Comparison of ENCODE assay signal across 19 mouse cellular contexts in the genomic region with DNA sequence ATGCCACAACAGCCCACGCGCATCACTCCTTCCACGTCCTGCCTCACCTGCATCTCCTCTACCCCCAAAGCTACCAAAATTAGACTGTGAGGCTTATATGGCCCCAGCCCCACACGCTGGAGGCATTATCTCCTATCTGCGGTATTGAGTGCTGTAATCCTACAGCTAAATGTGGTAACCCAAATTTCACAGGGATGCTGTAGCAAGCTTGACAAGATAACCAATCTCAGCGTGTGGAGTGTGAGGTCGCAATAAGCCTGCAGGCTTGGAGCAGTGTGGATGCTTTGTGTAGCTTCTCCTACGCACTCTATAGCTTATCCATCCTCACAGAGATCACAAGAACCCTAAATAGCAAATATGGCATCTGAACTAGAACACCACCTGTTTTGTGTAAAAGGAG.
A peak's percentile ranks its signal among the peaks of the same experiment; 100 is the strongest.
DNase-seq lines count a peak whose midpoint lies in the region; ATAC-seq and TF ChIP-seq lines count a peak whose summit lies in the region.
"Had no signal": no experiment of that assay in that cellular context is flagged by ENCODE, and none has a peak within 500 bp of the region (broad histone marks: within the 10 kb centered on the region; RNA-seq: fewer than 3 reads in every experiment).

No protein-coding gene starts in this region.

- no peaks in the 10 kb centered on the region for H3K4me1 ChIP-seq in hindbrain, embryonic 14.5 days (replicated peaks; ENCODE audit: control insufficient read depth, insufficient read depth, low read length)
- H3K4me1 ChIP-seq in hindbrain, embryonic 16.5 days (ENCODE audit: control insufficient read depth, insufficient read depth, low read depth, low read length), result no peaks in the 10 kb centered on the region
- H3K4me1 ChIP-seq in stomach, postnatal 0 days (replicated peaks; ENCODE audit: control insufficient read depth, insufficient read depth), result no peaks in the 10 kb centered on the region
- H3K4me1 ChIP-seq: embryonic facial prominence, embryonic 15.5 days; liver, embryonic 12.5 days; lung, embryonic 15.5 days had no signal

- WGBS in hindbrain, embryonic 14.5 days, result 93% methylated on average over 8 of the region's 8 CpGs
- WGBS in hindbrain, embryonic 16.5 days, result 91% methylated on average over 8 of the region's 8 CpGs
- 83% methylated on average over 8 of the region's 8 CpGs for WGBS in stomach, postnatal 0 days

- H3K4me2 ChIP-seq in hindbrain, embryonic 14.5 days (replicated peaks), result no peak overlapping the region
- no peak overlapping the region for H3K4me2 ChIP-seq in hindbrain, embryonic 16.5 days (ENCODE audit: low read length)
- H3K4me2 ChIP-seq in stomach, postnatal 0 days (replicated peaks; ENCODE audit: low read depth), result no peak overlapping the region
- H3K4me2 ChIP-seq: embryonic facial prominence, embryonic 15.5 days; heart, embryonic 11.5 days; liver, embryonic 12.5 days; lung, embryonic 15.5 days had no signal

- no peak for TF ChIP-seq EP300 in stomach, postnatal 0 days (optimal IDR thresholded peaks at IDR 0.05)

- no peaks in the 10 kb centered on the region for H3K9me3 ChIP-seq in hindbrain, embryonic 14.5 days (ENCODE audit: control insufficient read depth, low read length)
- no peaks in the 10 kb centered on the region for H3K9me3 ChIP-seq in hindbrain, embryonic 16.5 days (ENCODE audit: control insufficient read depth, low read length)
- H3K9me3 ChIP-seq in stomach, postnatal 0 days (ENCODE audit: control insufficient read depth, low read length), result no peaks in the 10 kb centered on the region
- H3K9me3 ChIP-seq: embryonic facial prominence, embryonic 15.5 days; liver, embryonic 12.5 days; lung, embryonic 15.5 days had no signal

- DNase-seq in hindbrain, embryonic 14.5 days (ENCODE audit: low spot score), result peak; percentile 11
- DNase-seq in left cerebral cortex, adult 9 months (ENCODE audit: low spot score in 2 of 2), result peak; percentile 36 to 43
- DNase-seq in right cerebral cortex, postnatal 36 days (ENCODE audit: low spot score in 2 of 2), result peak; percentile 2 to 23
- peak; percentile 77 to 88 for DNase-seq in thymus, postnatal 36 days
- DNase-seq in stomach, postnatal 0 days (ENCODE audit: low spot score), result no peak
- no peak for DNase-seq in heart, postnatal 36 days
- DNase-seq in kidney, postnatal 4 days, result no peak
- DNase-seq: adrenal gland, postnatal 25 days; cerebellum, postnatal 14 days; embryo, embryonic 11 days; kidney, adult 11 months; kidney, postnatal 25 days; midbrain, embryonic 14.5 days had no signal

- no peaks in the 10 kb centered on the region for H3K36me3 ChIP-seq in hindbrain, embryonic 14.5 days (replicated peaks; ENCODE audit: control insufficient read depth, insufficient read depth)
- H3K36me3 ChIP-seq in hindbrain, embryonic 16.5 days (ENCODE audit: control insufficient read depth, insufficient read depth, low read length), result no peaks in the 10 kb centered on the region
- H3K36me3 ChIP-seq in stomach, postnatal 0 days (ENCODE audit: control insufficient read depth, insufficient read depth, low read length), result no peaks in the 10 kb centered on the region
- H3K36me3 ChIP-seq: embryonic facial prominence, embryonic 15.5 days; liver, embryonic 12.5 days; lung, embryonic 15.5 days had no signal

- intact Hi-C loops in heart, postnatal 36 days (cut with DNase I), result no loop called here

- no peak for TF ChIP-seq CTCF in stomach, postnatal 0 days (IDR thresholded peaks at IDR 0.05; ENCODE audit: low read depth)

- H3K4me3 ChIP-seq in hindbrain, embryonic 14.5 days (replicated peaks; ENCODE audit: low read length), result no peak overlapping the region
- H3K4me3 ChIP-seq in hindbrain, embryonic 16.5 days (ENCODE audit: low read length), result no peak overlapping the region
- H3K4me3 ChIP-seq in stomach, postnatal 0 days (ENCODE audit: low read depth, low read length), result no peak overlapping the region
- H3K4me3 ChIP-seq: embryonic facial prominence, embryonic 15.5 days; liver, embryonic 12.5 days; lung, embryonic 15.5 days had no signal

- no peaks in the 10 kb centered on the region for H3K27me3 ChIP-seq in hindbrain, embryonic 14.5 days (ENCODE audit: control insufficient read depth, insufficient read depth, low read length)
- no peaks in the 10 kb centered on the region for H3K27me3 ChIP-seq in hindbrain, embryonic 16.5 days (replicated peaks; ENCODE audit: control insufficient read depth, insufficient read depth, low read length)
- H3K27me3 ChIP-seq in stomach, postnatal 0 days (ENCODE audit: control insufficient read depth, insufficient read depth, low read length), result no peaks in the 10 kb centered on the region
- H3K27me3 ChIP-seq: embryonic facial prominence, embryonic 15.5 days; liver, embryonic 12.5 days; lung, embryonic 15.5 days had no signal

- ATAC-seq in hindbrain, embryonic 14.5 days (ENCODE audit: low FRiP score), result no peak
- no peak for ATAC-seq in hindbrain, embryonic 16.5 days
- no peak for ATAC-seq in stomach, postnatal 0 days (ENCODE audit: low FRiP score, low TSS enrichment)
- ATAC-seq: hindbrain, postnatal 0 days; liver, embryonic 12.5 days had no signal

- H3K27ac ChIP-seq in hindbrain, embryonic 14.5 days, result no peak overlapping the region
- H3K27ac ChIP-seq in hindbrain, embryonic 16.5 days (ENCODE audit: low read depth, low read length), result no peak overlapping the region
- H3K27ac ChIP-seq in stomach, postnatal 0 days (replicated peaks), result no peak overlapping the region
- H3K27ac ChIP-seq: embryonic facial prominence, embryonic 15.5 days; hindbrain, postnatal 0 days; liver, embryonic 12.5 days; lung, embryonic 15.5 days had no signal

- H3K9ac ChIP-seq in hindbrain, embryonic 14.5 days, result no peak overlapping the region
- no peak overlapping the region for H3K9ac ChIP-seq in hindbrain, embryonic 16.5 days (ENCODE audit: low read depth, low read length)
- H3K9ac ChIP-seq in stomach, postnatal 0 days (ENCODE audit: low read length), result no peak overlapping the region
- H3K9ac ChIP-seq: embryonic facial prominence, embryonic 15.5 days; liver, embryonic 12.5 days; lung, embryonic 15.5 days had no signal

Comparison
In these comparisons a context has a peak if more than half of its experiments do, and no peak if none do; other contexts are left out.
1. DNase-seq: peak in hindbrain, embryonic 14.5 days (single experiment), left cerebral cortex, adult 9 months (2 of 2), right cerebral cortex, postnatal 36 days (2 of 2) and thymus, postnatal 36 days (2 of 2); none in stomach, postnatal 0 days (single experiment), heart, postnatal 36 days (0 of 2) and kidney, postnatal 4 days (0 of 2).